ENCODE assay signal across 23 mouse cellular contexts in the genomic region with DNA sequence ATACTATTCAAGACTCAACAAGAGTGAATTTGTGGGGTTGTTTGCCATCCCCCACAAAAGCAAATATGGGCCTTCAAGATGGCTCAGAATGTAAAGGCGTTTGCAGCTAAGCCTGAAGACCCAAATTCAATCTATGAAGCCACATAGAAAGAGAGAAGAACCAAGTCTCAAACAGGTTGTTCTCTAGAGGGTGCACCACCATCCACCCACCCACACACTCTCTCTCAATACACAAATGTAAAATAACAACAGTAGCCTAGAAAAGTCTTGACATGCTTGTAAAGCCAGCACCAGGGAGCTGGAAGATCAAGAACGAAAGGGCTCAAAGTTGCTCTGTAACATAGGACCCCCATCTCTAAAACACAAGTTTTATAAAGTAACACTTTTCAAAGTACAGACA. TPM values are rescaled to one million over a fixed set of nuclear protein-coding genes. Genes with fewer than 3 reads are reported as not detected.
DNase-seq lines count a peak whose midpoint lies in the region; ATAC-seq and TF ChIP-seq lines count a peak whose summit lies in the region.
"Had no signal": no experiment of that assay in that cellular context is flagged by ENCODE, and none has a peak within 500 bp of the region (broad histone marks: within the 10 kb centered on the region; RNA-seq: fewer than 3 reads in every experiment).

No protein-coding gene starts in this region.

- no peak for ATAC-seq in intestine, postnatal 0 days
- ATAC-seq in intestine, embryonic 16.5 days = no peak
- no peak for ATAC-seq in liver, embryonic 15.5 days (ENCODE audit: insufficient read depth)
- ATAC-seq in inflammation-experienced regulatory T-cells, adult 6 months = no peak
- ATAC-seq: forebrain, embryonic 13.5 days; forebrain, postnatal 0 days; hindbrain, embryonic 16.5 days had no signal

- peaks cover 8% of the 10 kb centered on the region; the same call in 1 of the 2 replicates for H3K4me1 ChIP-seq in intestine, postnatal 0 days (replicated peaks; ENCODE audit: control insufficient read depth, insufficient read depth, low read length)
- H3K4me1 ChIP-seq in intestine, embryonic 16.5 days (ENCODE audit: control insufficient read depth, insufficient read depth, low read length) = peaks cover 30% of the 10 kb centered on the region
- H3K4me1 ChIP-seq in CH12.LX (ENCODE audit: control insufficient read depth in 1 of 2, insufficient read depth in 2 of 2) (peaks cover 13 to 85% of the 10 kb centered on the region in 2 experiments; a peak in 3 of 4 replicates), MEL (ENCODE audit: control insufficient read depth in 1 of 2, insufficient read depth in 2 of 2, low read length in 2 of 2) (peaks cover 48 to 62% of the 10 kb centered on the region in 2 experiments)
- peaks cover 82% of the 10 kb centered on the region for H3K4me1 ChIP-seq in liver, embryonic 15.5 days (replicated peaks)
- peaks cover 24% of the 10 kb centered on the region for H3K4me1 ChIP-seq in limb, embryonic 10.5 days

- no peak for TF ChIP-seq CTCF in intestine, postnatal 0 days (IDR thresholded peaks at IDR 0.05; ENCODE audit: low read depth)
- TF ChIP-seq CTCF in CH12.LX (conservative IDR thresholded peaks at IDR 0.05 in 1 of 2, IDR thresholded peaks at IDR 0.05 in 1 of 2; ENCODE audit: low read depth in 2 of 2, low read length in 2 of 2) (no peak), MEL (IDR thresholded peaks at IDR 0.05 in 2 of 3, conservative IDR thresholded peaks at IDR 0.05 in 1 of 3; ENCODE audit: control insufficient read depth in 1 of 3, insufficient read depth in 1 of 3, low read depth in 2 of 3, low read length in 3 of 3, poor library complexity in 1 of 3, severe bottlenecking in 1 of 3) (no peak)

- peaks cover 100% of the 10 kb centered on the region for H3K79me2 ChIP-seq in CH12.LX (replicated peaks; ENCODE audit: control insufficient read depth, extremely low read depth, insufficient read depth, poor library complexity, severe bottlenecking)
- peaks cover 97% of the 10 kb centered on the region for H3K79me2 ChIP-seq in MEL (ENCODE audit: control insufficient read depth, insufficient read depth, low read length, poor library complexity)

- H3K27me3 ChIP-seq in intestine, postnatal 0 days (replicated peaks; ENCODE audit: control insufficient read depth, insufficient read depth, low read length) = no peaks in the 10 kb centered on the region
- no peaks in the 10 kb centered on the region for H3K27me3 ChIP-seq in intestine, embryonic 16.5 days (replicated peaks; ENCODE audit: control insufficient read depth, insufficient read depth, low read length)
- H3K27me3 ChIP-seq in CH12.LX (replicated peaks) = no peaks in the 10 kb centered on the region
- H3K27me3 ChIP-seq in MEL (ENCODE audit: control insufficient read depth in 1 of 2, insufficient read depth in 2 of 2, low read length in 2 of 2) = no peaks in the 10 kb centered on the region
- H3K27me3 ChIP-seq in liver, embryonic 15.5 days = no peaks in the 10 kb centered on the region
- no peaks in the 10 kb centered on the region for H3K27me3 ChIP-seq in limb, embryonic 10.5 days (ENCODE audit: low read depth, poor library complexity, severe bottlenecking)
- H3K27me3 ChIP-seq: forebrain, embryonic 13.5 days; hindbrain, embryonic 12.5 days had no signal

- H3K4me2 ChIP-seq in intestine, postnatal 0 days (replicated peaks; ENCODE audit: low read depth) = peak overlapping the region; percentile 3; the same call in 1 of the 2 replicates
- no peak overlapping the region for H3K4me2 ChIP-seq in intestine, embryonic 16.5 days (ENCODE audit: low read depth, low read length)
- peak overlapping the region; percentile 96 for H3K4me2 ChIP-seq in CH12.LX (ENCODE audit: insufficient read depth, low read depth, poor library complexity, severe bottlenecking)
- peak overlapping the region; percentile 70; the same call in 1 of the 2 replicates for H3K4me2 ChIP-seq in liver, embryonic 15.5 days
- H3K4me2 ChIP-seq: hindbrain, embryonic 12.5 days had no signal

- TF ChIP-seq POLR2A in CH12.LX (IDR thresholded peaks at IDR 0.05; ENCODE audit: low read depth, low read length) (no peak), MEL (IDR thresholded peaks at IDR 0.05; ENCODE audit: control insufficient read depth in 1 of 2, insufficient read depth in 1 of 2, low read depth in 1 of 2, low read length in 2 of 2, poor library complexity in 1 of 2) (no peak)

- WGBS in intestine, postnatal 0 days = 56% methylated on average over 2 of the region's 2 CpGs
- WGBS in intestine, embryonic 16.5 days = 68% methylated on average over 2 of the region's 2 CpGs
- 66% methylated on average over 2 of the region's 2 CpGs for WGBS in liver, embryonic 15.5 days (ENCODE audit: insufficient replicate concordance)
- 89% methylated on average over 2 of the region's 2 CpGs for WGBS in limb, embryonic 10.5 days

- no peaks in the 10 kb centered on the region for H3K9me3 ChIP-seq in intestine, postnatal 0 days (ENCODE audit: control insufficient read depth)
- H3K9me3 ChIP-seq in intestine, embryonic 16.5 days (ENCODE audit: control insufficient read depth, low read length) = no peaks in the 10 kb centered on the region
- H3K9me3 ChIP-seq in CH12.LX (replicated peaks; ENCODE audit: low read length) (no peaks in the 10 kb centered on the region), MEL (replicated peaks; ENCODE audit: insufficient read depth, low read length) (no peaks in the 10 kb centered on the region)
- H3K9me3 ChIP-seq in liver, embryonic 15.5 days (replicated peaks) = no peaks in the 10 kb centered on the region
- H3K9me3 ChIP-seq in limb, embryonic 10.5 days (replicated peaks) = no peaks in the 10 kb centered on the region
- H3K9me3 ChIP-seq: embryonic facial prominence, embryonic 10.5 days; forebrain, embryonic 13.5 days; G1E; hindbrain, embryonic 12.5 days had no signal

- no peaks in the 10 kb centered on the region for H3K36me3 ChIP-seq in intestine, postnatal 0 days (ENCODE audit: control insufficient read depth, insufficient read depth)
- no peaks in the 10 kb centered on the region for H3K36me3 ChIP-seq in intestine, embryonic 16.5 days (ENCODE audit: control insufficient read depth, insufficient read depth, low read length)
- H3K36me3 ChIP-seq in CH12.LX (replicated peaks in 1 of 2; ENCODE audit: control insufficient read depth in 1 of 2, insufficient read depth in 1 of 2, low read length in 1 of 2) = peaks cover 2 to 66% of the 10 kb centered on the region in 2 experiments
- H3K36me3 ChIP-seq in MEL (ENCODE audit: control insufficient read depth in 1 of 2, insufficient read depth in 2 of 2, low read length in 2 of 2) = peaks cover 48 to 81% of the 10 kb centered on the region in 2 experiments
- H3K36me3 ChIP-seq in liver, embryonic 15.5 days (replicated peaks) = peaks cover 40% of the 10 kb centered on the region
- peaks cover 36% of the 10 kb centered on the region for H3K36me3 ChIP-seq in limb, embryonic 10.5 days
- H3K36me3 ChIP-seq: hindbrain, embryonic 12.5 days had no signal

- no peak overlapping the region for H3K4me3 ChIP-seq in intestine, postnatal 0 days (ENCODE audit: low read depth, low read length)
- H3K4me3 ChIP-seq in intestine, embryonic 16.5 days (ENCODE audit: low read length) = no peak overlapping the region
- H3K4me3 ChIP-seq in CH12.LX (replicated peaks in 1 of 3; ENCODE audit: low read depth in 2 of 3, low read length in 2 of 3, poor library complexity in 1 of 3) = no peak overlapping the region
- no peak overlapping the region; a peak in 1 of 4 replicates for H3K4me3 ChIP-seq in MEL (ENCODE audit: control insufficient read depth in 1 of 2, insufficient read depth in 1 of 2, low read depth in 2 of 2, low read length in 2 of 2)
- H3K4me3 ChIP-seq in liver, embryonic 15.5 days (replicated peaks) = no peak overlapping the region
- no peak overlapping the region for H3K4me3 ChIP-seq in limb, embryonic 10.5 days
- H3K4me3 ChIP-seq: embryonic facial prominence, embryonic 10.5 days; forebrain, embryonic 13.5 days; heart, adult 2 months; hindbrain, embryonic 12.5 days had no signal

- in situ Hi-C loops in CH12.LX (cut with MboI; ENCODE audit: low pct_ligation_motif_present, low pct_unique_long_range_greater_than_20kb, low sequenced_read_pairs) = no loop called here

- H3K9ac ChIP-seq in intestine, postnatal 0 days (ENCODE audit: low read depth, low read length) = no peak overlapping the region
- H3K9ac ChIP-seq in intestine, embryonic 16.5 days (ENCODE audit: low read depth, low read length) = no peak overlapping the region
- peak overlapping the region; percentile 50; the same call in 1 of the 2 replicates for H3K9ac ChIP-seq in CH12.LX (ENCODE audit: insufficient read depth, low read depth)
- peak overlapping the region; percentile 19 for H3K9ac ChIP-seq in MEL (ENCODE audit: control insufficient read depth, low read depth, low read length, poor library complexity, severe bottlenecking)
- no peak overlapping the region for H3K9ac ChIP-seq in liver, embryonic 15.5 days
- H3K9ac ChIP-seq: forebrain, embryonic 13.5 days; forebrain, postnatal 0 days; hindbrain, embryonic 12.5 days had no signal

- no peak for TF ChIP-seq RAD21 in CH12.LX (IDR thresholded peaks at IDR 0.05; ENCODE audit: low read depth, low read length)
- no peak for TF ChIP-seq RAD21 in MEL (IDR thresholded peaks at IDR 0.05; ENCODE audit: low read depth, low read length)

- DNase-seq in CH12.LX (ENCODE audit: extremely low read depth) (no peak), MEL (ENCODE audit: low read depth, low spot score) (no peak)
- no peak for DNase-seq in cerebellum, adult 8-10 months
- no peak for DNase-seq in limb, embryonic 10.5 days (ENCODE audit: low spot score)
- DNase-seq: adrenal gland, postnatal 14 days; cerebellum, adult 11-12 months; cerebellum, adult 9-11 months; cerebellum, postnatal 36 days; forebrain, postnatal 0 days; gastrocnemius, postnatal 36 days; heart, adult 2 months; heart, postnatal 10 days; heart, postnatal 4 days had no signal

- dilution Hi-C loops in CH12.LX (cut with MboI; ENCODE audit: extremely low pct_ligation_motif_present, extremely low pct_unique_long_range_greater_than_20kb, low sequenced_read_pairs) = no loop called here

- TF ChIP-seq EP300 in CH12.LX (IDR thresholded peaks at IDR 0.05; ENCODE audit: low read length) (no peak), MEL (IDR thresholded peaks at IDR 0.05; ENCODE audit: low read depth in 1 of 2, low read length in 2 of 2) (no peak)

- no peak overlapping the region for H3K27ac ChIP-seq in intestine, postnatal 0 days (ENCODE audit: low read depth, low read length)
- no peak overlapping the region for H3K27ac ChIP-seq in intestine, embryonic 16.5 days (ENCODE audit: low read length)
- H3K27ac ChIP-seq in CH12.LX (ENCODE audit: insufficient read depth, low read depth) (no peak overlapping the region), MEL (ENCODE audit: control insufficient read depth, low read depth, low read length) (no peak overlapping the region)
- peak overlapping the region; percentile 31; the same call in 1 of the 2 replicates for H3K27ac ChIP-seq in liver, embryonic 15.5 days (replicated peaks)
- H3K27ac ChIP-seq in limb, embryonic 10.5 days = no peak overlapping the region
- H3K27ac ChIP-seq: embryonic facial prominence, embryonic 10.5 days; forebrain, embryonic 13.5 days; heart, adult 2 months; hindbrain, embryonic 12.5 days had no signal

RNA-seq across cellular contexts. Expression of a gene that starts 5.3 kb away (rescaled TPM):
- 52.4 and 60.1 TPM in 2 replicates for polyA plus RNA-seq in intestine, postnatal 0 days (2015; fragmentation: Nextera tagmentation; extraction: Ambion mirVana)
- 65.5 and 74.6 TPM in 2 replicates for polyA plus RNA-seq in intestine, embryonic 16.5 days (2015; fragmentation: Nextera tagmentation; extraction: Ambion mirVana)
- total RNA-seq in CH12.LX (2012; rRNA removed) (57.7 and 82.3 TPM in 2 replicates), CH12.LX (2014; rRNA removed) (69.8 and 82.2 TPM in 2 replicates), MEL (2012; rRNA removed) (47.3 and 52.3 TPM in 2 replicates)
- polyA plus RNA-seq in CH12.LX (2012; ENCODE audit: insufficient read length, low read depth) (246 and 318 TPM in 2 replicates), MEL (2012; ENCODE audit: insufficient read depth in 1 of 2, insufficient read length in 2 of 2, low read depth in 1 of 2, low replicate concordance in 2 of 2, missing spikeins in 1 of 2) (10 to 100 TPM; 54.7 to 90.5 TPM)
- polyA plus RNA-seq in liver, embryonic 15.5 days (2015; fragmentation: Nextera tagmentation; extraction: Ambion mirVana) = 35.5 and 36.8 TPM in 2 replicates
- polyA plus RNA-seq in limb, embryonic 10.5 days (2016; fragmentation: Nextera tagmentation; extraction: Ambion mirVana) = 89.9 and 107 TPM in 2 replicates
- polyA plus RNA-seq in inflammation-experienced regulatory T-cells, adult 6 months (2017; shearing (Covaris generic)) = 100 to 1,000 TPM; 117 to 168 (median 166) TPM

RNA-seq across cellular contexts. Expression of a gene that starts 11.3 kb away (rescaled TPM):
- polyA plus RNA-seq in intestine, postnatal 0 days (2015; fragmentation: Nextera tagmentation; extraction: Ambion mirVana) = 18.0 and 19.6 TPM in 2 replicates
- 11.8 and 11.9 TPM in 2 replicates for polyA plus RNA-seq in intestine, embryonic 16.5 days (2015; fragmentation: Nextera tagmentation; extraction: Ambion mirVana)
- total RNA-seq in CH12.LX (2012; rRNA removed) (55.7 and 56.0 TPM in 2 replicates), CH12.LX (2014; rRNA removed) (62.0 and 64.5 TPM in 2 replicates), MEL (2012; rRNA removed) (37.1 and 39.4 TPM in 2 replicates)
- polyA plus RNA-seq in CH12.LX (2012; ENCODE audit: insufficient read length, low read depth) (97.4 and 98.8 TPM in 2 replicates), MEL (2012; ENCODE audit: insufficient read depth in 1 of 2, insufficient read length in 2 of 2, low read depth in 1 of 2, low replicate concordance in 2 of 2, missing spikeins in 1 of 2) (10 to 100 TPM in 1 of 2 experiments, not detected in 1; 60.0 TPM)
- 7.4 and 9.0 TPM in 2 replicates for polyA plus RNA-seq in liver, embryonic 15.5 days (2015; fragmentation: Nextera tagmentation; extraction: Ambion mirVana)
- polyA plus RNA-seq in limb, embryonic 10.5 days (2016; fragmentation: Nextera tagmentation; extraction: Ambion mirVana) = 18.1 and 21.3 TPM in 2 replicates
- polyA plus RNA-seq in inflammation-experienced regulatory T-cells, adult 6 months (2017; shearing (Covaris generic)) = 10 to 100 TPM; 10.9 to 18.7 (median 17.1) TPM

RNA-seq across cellular contexts. Expression of a gene that starts 34.9 kb away (rescaled TPM):
- 92.5 and 139 TPM in 2 replicates for polyA plus RNA-seq in intestine, postnatal 0 days (2015; fragmentation: Nextera tagmentation; extraction: Ambion mirVana)
- polyA plus RNA-seq in intestine, embryonic 16.5 days (2015; fragmentation: Nextera tagmentation; extraction: Ambion mirVana) = 92.1 and 137 TPM in 2 replicates
- total RNA-seq in CH12.LX (2012; rRNA removed) (0.21 and 0.55 TPM in 2 replicates), CH12.LX (2014; rRNA removed) (not detected in 2 replicates), MEL (2012; rRNA removed) (not detected in 2 replicates)
- polyA plus RNA-seq in CH12.LX (2012; ENCODE audit: insufficient read length, low read depth) (0.30 and 0.33 TPM in 2 replicates), MEL (2012; ENCODE audit: insufficient read depth in 1 of 2, insufficient read length in 2 of 2, low read depth in 1 of 2, low replicate concordance in 2 of 2, missing spikeins in 1 of 2) (under 1 TPM in 1 of 2 experiments, not detected in 1; 0.74 TPM)
- 0.15 TPM in 1 of 2 replicates, not detected in the other for polyA plus RNA-seq in liver, embryonic 15.5 days (2015; fragmentation: Nextera tagmentation; extraction: Ambion mirVana)
- not detected in 2 replicates for polyA plus RNA-seq in limb, embryonic 10.5 days (2016; fragmentation: Nextera tagmentation; extraction: Ambion mirVana)
- polyA plus RNA-seq in inflammation-experienced regulatory T-cells, adult 6 months (2017; shearing (Covaris generic)) = 1 to 10 TPM; 1.6 to 1.7 (median 1.7) TPM
- total RNA-seq: adrenal gland, postnatal 14 days; forebrain, postnatal 0 days; G1E; gastrocnemius, adult 8-10 months; gastrocnemius, postnatal 36 days; heart, postnatal 10 days; heart, postnatal 4 days had no signal
- polyA plus RNA-seq: forebrain, embryonic 13.5 days; forebrain, postnatal 0 days; G1E; heart, adult 2 months; hindbrain, embryonic 16.5 days had no signal

Comparison
In these comparisons a context has a peak if more than half of its experiments do, and no peak if none do; other contexts are left out.
1. H3K9ac ChIP-seq: peak in CH12.LX (single experiment) and MEL (single experiment); none in intestine, postnatal 0 days (single experiment), intestine, embryonic 16.5 days (single experiment) and liver, embryonic 15.5 days (single experiment).
2. RNA of a gene that starts 34.9 kb away (polyA plus RNA-seq): 92.5 to 139 TPM in intestine, postnatal 0 days and 92.1 to 137 TPM in intestine, embryonic 16.5 days; 1.6 to 1.7 TPM in inflammation-experienced regulatory T-cells, adult 6 months, 0.74 TPM in MEL, 0.30 to 0.33 TPM in CH12.LX, not detected in limb, embryonic 10.5 days and 0.15 TPM in liver, embryonic 15.5 days; every median in the first group is over 10 times any median in the second.